Mouse (Mus musculus): Measurements from ENCODE around the gene Slc22a26.

- TF ChIP-seq CTCF (IDR thresholded peaks at IDR 0.05; ENCODE audit: low read depth, low read length): no peak
- TF ChIP-seq POLR2A (IDR thresholded peaks at IDR 0.05; ENCODE audit: borderline replicate concordance, low read depth, low read length): no peak
These were observed 27.2 kb downstream of the Slc22a26 start for GRCm38 (mm10) chr19:7775306-7775705.

All from bone marrow macrophage, adult 2 months (primary cell).